Mouse (Mus musculus): ENCODE data around the gene Uba7. TPM values are rescaled to one million over a fixed set of nuclear protein-coding genes. Genes with fewer than 3 reads are reported as not detected.

Uba7 gene
- total and polyA plus RNA-seq, 2 experiments from 2014 or later = 4.0 to 4.8 TPM

DNA sequence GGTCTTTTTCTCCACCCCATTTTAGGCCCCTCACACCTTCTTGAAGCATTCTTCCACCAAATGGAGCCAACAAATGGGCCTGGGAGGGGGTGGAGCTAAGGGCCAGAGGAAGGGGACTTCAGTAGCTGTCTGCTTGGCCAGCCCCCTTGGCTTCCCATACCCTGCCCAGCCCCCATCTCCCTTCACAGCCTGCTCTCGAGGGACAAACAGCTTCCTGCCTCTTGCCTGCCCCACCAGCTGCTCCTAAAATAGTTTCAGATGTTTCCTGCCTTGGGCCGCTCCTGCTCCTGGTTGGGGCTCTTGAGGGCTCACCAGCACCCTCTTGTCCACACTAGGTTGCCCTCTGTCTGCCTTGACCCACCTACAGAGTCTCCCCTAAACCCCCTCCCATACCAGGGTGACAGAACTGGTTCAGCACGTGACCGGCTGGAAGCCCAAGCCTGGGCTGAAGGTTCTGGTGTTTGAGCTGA is 8.2 kb downstream of the Uba7 start:
- Histone ChIP-seq H3K9ac (no peak overlapping the region), H3K4me3 (ENCODE audit: low read depth, low read length) (no peak overlapping the region), H3K9me3 (ENCODE audit: low read length) (no peaks in the 10 kb centered on the region), H3K27me3 (ENCODE audit: insufficient read depth, low read length) (no peaks in the 10 kb centered on the region), H3K36me3 (ENCODE audit: insufficient read depth) (no peaks in the 10 kb centered on the region), H3K4me2 (ENCODE audit: low read depth) (no peak overlapping the region), H3K4me1 (ENCODE audit: insufficient read depth) (peaks cover 5% of the 10 kb centered on the region; the same call in 1 of the 2 replicates), H3K27ac (ENCODE audit: low read depth, low read length) (peak overlapping the region; percentile 66; the same call in 1 of the 2 replicates)
- no peak for TF ChIP-seq CTCF (IDR thresholded peaks at IDR 0.05; ENCODE audit: low read depth)
- ATAC-seq = no peak
- no peak for DNase-seq
- WGBS = 41% methylated on average over 4 of the region's 4 CpGs

DNA sequence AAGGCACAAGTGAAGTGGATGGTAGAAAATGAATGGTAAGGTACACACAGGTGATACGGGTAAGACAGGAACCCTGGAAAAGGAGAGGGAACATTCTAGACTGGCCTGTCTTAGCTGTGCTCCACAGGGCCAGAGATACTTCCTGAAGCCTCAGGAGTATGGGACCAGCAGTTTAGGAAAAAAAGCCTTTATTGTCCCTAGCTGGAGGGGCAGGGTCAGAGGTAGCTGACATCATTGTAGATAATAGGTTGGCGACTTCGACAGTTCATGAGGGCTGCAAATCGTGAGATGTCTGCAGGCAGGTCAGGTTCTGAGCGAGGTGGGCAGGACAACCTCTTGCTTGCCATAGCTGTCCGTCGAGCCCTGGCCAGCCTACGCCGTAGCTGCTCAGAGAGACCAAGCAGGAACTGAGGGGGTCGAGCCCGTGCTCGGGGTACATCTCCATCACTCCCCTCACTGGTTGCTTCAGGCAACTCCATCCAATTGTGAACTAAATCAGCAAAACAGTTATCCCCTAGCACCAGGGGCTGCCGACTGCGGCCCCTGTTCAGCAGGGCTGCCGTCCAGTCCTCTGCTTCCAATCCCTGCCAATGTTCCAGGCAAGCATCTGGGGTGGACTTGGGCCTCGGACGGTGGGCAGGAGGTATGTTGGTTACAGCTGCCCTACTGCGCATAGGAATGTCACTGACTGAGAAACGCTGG is 8.9 kb downstream of the Uba7 start:
- H3K4me1 ChIP-seq (ENCODE audit: insufficient read depth) = peaks cover 5% of the 10 kb centered on the region; the same call in 1 of the 2 replicates
- DNase-seq = no peak
- H3K4me3 ChIP-seq (ENCODE audit: low read depth, low read length) = 0 out of 2 replicates have a peak overlapping the region, but pooled peaks have one; percentile 64
- H3K27ac ChIP-seq (ENCODE audit: low read depth, low read length) = 0 out of 2 replicates have a peak overlapping the region, but pooled peaks have one; percentile 21
- ATAC-seq = no peak
- peak overlapping the region; percentile 91 for H3K4me2 ChIP-seq (ENCODE audit: low read depth)
- TF ChIP-seq CTCF (IDR thresholded peaks at IDR 0.05; ENCODE audit: low read depth) = no peak
- H3K27me3 ChIP-seq (ENCODE audit: insufficient read depth, low read length) = no peaks in the 10 kb centered on the region
- H3K9me3 ChIP-seq (ENCODE audit: low read length) = no peaks in the 10 kb centered on the region
- 81% methylated on average over 19 of the region's 19 CpGs for WGBS
- H3K9ac ChIP-seq = no peak overlapping the region
- H3K36me3 ChIP-seq (ENCODE audit: insufficient read depth) = no peaks in the 10 kb centered on the region

DNA sequence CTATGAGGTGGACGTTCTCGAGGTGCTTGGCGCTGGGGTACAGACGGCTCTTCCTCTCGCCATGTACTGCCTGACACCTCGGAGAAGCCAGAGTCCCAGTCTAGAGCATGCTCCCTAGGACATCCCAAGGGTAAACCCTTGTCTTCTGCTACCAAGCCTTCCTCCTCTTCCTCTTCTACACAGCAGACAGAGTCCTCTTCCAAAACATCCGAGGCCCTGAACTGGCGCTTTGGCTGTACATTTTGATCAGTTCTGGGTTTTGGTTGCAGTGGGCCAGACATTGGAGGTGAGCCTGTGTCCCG is 9.4 kb downstream of the Uba7 start:
- Histone ChIP-seq H3K27me3 (ENCODE audit: insufficient read depth, low read length) (no peaks in the 10 kb centered on the region), H3K4me2 (ENCODE audit: low read depth) (peak overlapping the region; percentile 91), H3K4me1 (ENCODE audit: insufficient read depth) (peaks cover 5% of the 10 kb centered on the region; the same call in 1 of the 2 replicates), H3K4me3 (ENCODE audit: low read depth, low read length) (peak overlapping the region; percentile 64; the same call in 1 of the 2 replicates), H3K36me3 (ENCODE audit: insufficient read depth) (no peaks in the 10 kb centered on the region), H3K9ac (peak overlapping the region; percentile 55), H3K27ac (ENCODE audit: low read depth, low read length) (no peak overlapping the region), H3K9me3 (ENCODE audit: low read length) (no peaks in the 10 kb centered on the region)
- 62% methylated on average over 9 of the region's 9 CpGs for WGBS
- DNase-seq = no peak
- ATAC-seq = no peak
- no peak for TF ChIP-seq CTCF (IDR thresholded peaks at IDR 0.05; ENCODE audit: low read depth)

DNA sequence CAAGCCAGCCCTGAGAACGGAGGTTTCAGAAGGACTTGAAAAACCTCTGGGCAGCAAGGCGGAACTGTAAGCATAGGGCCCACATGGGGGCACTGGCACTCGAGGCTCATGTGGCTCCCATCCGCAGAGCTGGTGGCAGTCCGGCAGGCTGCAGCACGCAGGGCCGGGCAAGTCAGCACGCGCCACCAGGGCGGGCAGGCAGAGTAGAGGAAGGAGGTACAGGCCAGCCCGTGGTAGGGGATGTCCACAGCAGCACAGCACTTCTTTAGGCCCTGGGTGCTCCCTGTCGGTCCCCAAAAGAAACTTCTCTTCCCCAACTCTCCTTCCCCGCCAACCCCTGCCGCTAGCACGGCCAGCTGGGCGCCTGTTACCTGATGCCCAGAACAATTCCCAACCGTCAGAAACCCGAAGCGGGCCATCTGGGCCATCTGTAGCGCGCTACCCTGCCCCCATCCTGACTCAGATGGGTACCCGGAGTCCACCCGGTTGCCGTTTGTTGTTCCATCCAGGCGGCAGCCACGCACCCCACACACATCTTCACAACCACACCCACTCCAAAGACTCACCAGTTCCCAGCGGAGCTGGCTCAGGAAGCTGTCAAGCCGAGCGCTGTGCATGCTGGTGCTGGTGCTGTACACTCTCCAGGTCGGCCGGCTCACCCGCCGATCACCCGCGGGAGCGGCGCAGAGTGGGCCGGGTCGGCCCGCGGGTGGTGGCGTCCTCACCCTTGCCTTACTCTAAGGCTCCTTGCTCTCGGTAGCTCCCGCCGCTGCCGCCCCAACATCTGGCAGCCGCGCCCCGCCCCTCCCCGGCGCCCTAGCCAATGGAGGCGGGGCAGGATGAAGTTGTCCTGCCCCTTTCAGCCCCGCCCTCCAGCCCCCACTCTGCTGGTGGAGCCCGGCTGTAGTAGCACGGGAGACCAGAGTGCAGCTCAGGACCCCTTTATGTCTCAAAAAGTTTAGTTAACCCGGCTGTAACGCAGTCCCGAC is 10.1 kb downstream of the Uba7 start, which contains the start of gene Inka1:
TSS of gene Inka1 (minus strand) at position 749 of the 989 bp plus-strand sequence.
- peak; percentile 79 for ATAC-seq
- Histone ChIP-seq H3K4me2 (ENCODE audit: low read depth) (peak within 1 kb of the TSS; percentile 91), H3K36me3 (ENCODE audit: insufficient read depth) (no peaks in the 10 kb centered on the region), H3K9ac (peak within 1 kb of the TSS; percentile 55), H3K27ac (ENCODE audit: low read depth, low read length) (peak within 1 kb of the TSS; percentile 58; the same call in 1 of the 2 replicates), H3K9me3 (ENCODE audit: low read length) (no peaks in the 10 kb centered on the region), H3K4me1 (ENCODE audit: insufficient read depth) (peaks cover 5% of the 10 kb centered on the region; the same call in 1 of the 2 replicates), H3K4me3 (ENCODE audit: low read depth, low read length) (peak within 1 kb of the TSS; percentile 64), H3K27me3 (ENCODE audit: insufficient read depth, low read length) (no peaks in the 10 kb centered on the region)
- WGBS = 2% methylated on average over 52 of the region's 58 CpGs
- peak; percentile 30 for TF ChIP-seq CTCF (IDR thresholded peaks at IDR 0.05; ENCODE audit: low read depth)
- DNase-seq = peak; percentile 73

DNA sequence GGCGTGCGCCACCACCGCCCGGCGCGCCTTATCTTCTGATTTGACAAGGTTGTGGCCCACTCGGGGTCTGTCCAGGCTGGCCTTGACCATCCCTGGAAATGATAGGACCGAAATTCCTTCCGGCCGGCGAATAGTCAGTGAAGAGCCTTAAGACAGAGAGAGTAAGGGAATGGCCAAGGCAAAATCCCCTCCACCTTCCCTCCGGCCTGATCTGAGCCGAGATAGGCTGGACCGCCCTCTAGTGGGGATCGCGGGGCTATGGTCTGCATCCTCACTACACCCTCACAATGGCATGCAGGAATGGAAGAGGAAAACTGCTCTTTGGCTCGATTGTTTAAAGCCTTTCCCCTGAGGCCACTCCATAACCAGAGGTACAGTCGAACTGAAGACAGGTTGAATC is 11.1 kb downstream of the Uba7 start:
- DNase-seq = peak; percentile 80
- Histone ChIP-seq H3K36me3 (ENCODE audit: insufficient read depth) (no peaks in the 10 kb centered on the region), H3K4me2 (ENCODE audit: low read depth) (peak overlapping the region; percentile 91), H3K4me3 (ENCODE audit: low read depth, low read length) (no peak overlapping the region), H3K27me3 (ENCODE audit: insufficient read depth, low read length) (no peaks in the 10 kb centered on the region), H3K4me1 (ENCODE audit: insufficient read depth) (peaks cover 5% of the 10 kb centered on the region; the same call in 1 of the 2 replicates), H3K27ac (ENCODE audit: low read depth, low read length) (no peak overlapping the region), H3K9ac (no peak overlapping the region), H3K9me3 (ENCODE audit: low read length) (no peaks in the 10 kb centered on the region)
- WGBS = 5% methylated on average over 18 of the region's 18 CpGs
- peak; percentile 79 for ATAC-seq
- peak; percentile 91 for TF ChIP-seq CTCF (IDR thresholded peaks at IDR 0.05; ENCODE audit: low read depth)

DNA sequence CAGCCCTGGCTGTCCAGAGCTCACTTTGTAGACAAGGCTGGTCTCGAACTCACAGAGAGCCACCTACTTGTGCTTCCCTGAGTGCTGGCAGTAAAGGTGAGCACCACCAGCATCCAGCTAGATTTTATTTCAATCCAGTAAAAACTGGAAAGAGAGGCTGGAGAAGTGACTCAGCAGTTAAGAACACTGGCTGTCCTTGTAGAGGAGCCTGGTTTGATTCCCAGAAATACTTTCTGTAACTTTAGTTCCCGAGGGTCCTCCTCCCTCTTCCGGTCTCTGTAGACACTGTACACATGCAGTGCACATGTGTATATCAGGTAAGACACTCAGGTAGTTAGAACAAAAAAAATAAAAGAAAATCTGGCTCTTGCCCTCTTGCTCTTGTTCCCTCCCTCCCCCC is 12.6 kb downstream of the Uba7 start:
- Histone ChIP-seq H3K4me1 (ENCODE audit: insufficient read depth) (peaks cover 2% of the 10 kb centered on the region; the same call in 1 of the 2 replicates), H3K27ac (ENCODE audit: low read depth, low read length) (no peak overlapping the region), H3K9ac (no peak overlapping the region), H3K36me3 (ENCODE audit: insufficient read depth) (no peaks in the 10 kb centered on the region), H3K4me2 (ENCODE audit: low read depth) (no peak overlapping the region), H3K27me3 (ENCODE audit: insufficient read depth, low read length) (no peaks in the 10 kb centered on the region), H3K4me3 (ENCODE audit: low read depth, low read length) (no peak overlapping the region), H3K9me3 (ENCODE audit: low read length) (no peaks in the 10 kb centered on the region)
- no peak for TF ChIP-seq CTCF (IDR thresholded peaks at IDR 0.05; ENCODE audit: low read depth)
- DNase-seq (no peak), ATAC-seq (no peak)
- 79% methylated on average over 3 of the region's 3 CpGs for WGBS

Measured in forebrain, postnatal 0 days (tissue).